Mouse (Mus musculus): ENCODE results near the gene Edf1.
A peak's percentile ranks its signal among the peaks of the same experiment; 100 is the strongest.

GRCm38 (mm10) chr2:25546811-25547491 lies 10.7 kb upstream of the Edf1 start, which contains the start of gene Traf2:
- TF ChIP-seq POLR2A (IDR thresholded peaks at IDR 0.05; ENCODE audit: borderline replicate concordance, extremely low read depth, insufficient read depth, insufficient read length, poor library complexity, severe bottlenecking) (peak; percentile 48; the same call in 1 of the 2 replicates), CTCF (IDR thresholded peaks at IDR 0.05; ENCODE audit: borderline replicate concordance, extremely low read depth, insufficient read depth, insufficient read length) (no peak)

Data from brain, embryonic 14.5 days (tissue).